Mouse (Mus musculus) hindbrain, postnatal 0 days (tissue): ENCODE measurements around the gene H2-DMb2. TPM values are rescaled to one million over a fixed set of nuclear protein-coding genes. Genes with fewer than 3 reads are reported as not detected.

Experiments
- ATAC-seq: fragments of 200-750 bp; cut with Nextera tagmentation; 2 replicates; pipeline ENCODE4 v1.8.0; 2017; ENCODE audit warnings: mild to moderate bottlenecking, moderate TSS enrichment, moderate library complexity
- DNase-seq: peaks from one replicate; pipeline ENCODE4 v3.0.0-alpha.2; 2015; ENCODE audit warnings: low spot score
- H3K27ac ChIP-seq: fragments of 300-500 bp; sonication (generic); 2 replicates; pipeline ENCODE4 v1.5.1; 2014; ENCODE audit warnings: mild to moderate bottlenecking
- H3K27me3 ChIP-seq: fragments of 300-500 bp; sonication (generic); 2 replicates; pipeline ENCODE4 v1.6.1; 2014; ENCODE audit warnings: low read length, mixed read lengths; ENCODE audit not compliant: insufficient read depth
- H3K36me3 ChIP-seq: fragments of 300-500 bp; sonication (generic); 2 replicates; pipeline ENCODE4 v1.6.1; 2014; ENCODE audit warnings: low read length, mixed read lengths; ENCODE audit not compliant: insufficient read depth
- H3K4me1 ChIP-seq: fragments of 300-500 bp; sonication (generic); 2 replicates; pipeline ENCODE4 v1.6.1; 2014; ENCODE audit warnings: antibody characterized with exemption, low read length, mixed read lengths; ENCODE audit not compliant: insufficient read depth
- H3K4me2 ChIP-seq: fragments of 300-500 bp; sonication (generic); 2 replicates; pipeline ENCODE4 v1.6.1; 2014; ENCODE audit warnings: low read depth, mild to moderate bottlenecking, low read length, moderate library complexity, mixed read lengths
- H3K4me3 ChIP-seq: fragments of 300-500 bp; sonication (generic); 2 replicates; pipeline ENCODE4 v1.5.1; 2014; ENCODE audit warnings: low read length
- H3K9ac ChIP-seq: fragments of 300-500 bp; sonication (generic); replicated peaks from 2 replicates; pipeline ENCODE4 v1.6.1; 2014; ENCODE audit warnings: mild to moderate bottlenecking, low read length, moderate library complexity, mixed read lengths
- H3K9me3 ChIP-seq: fragments of 300-500 bp; sonication (generic); 2 replicates; pipeline ENCODE4 v1.6.1; 2016; ENCODE audit warnings: low read length, mixed read lengths
- CTCF ChIP-seq: IDR thresholded peaks from 2 replicates; pipeline ENCODE4 v1.5.1; 2016; ENCODE audit warnings: antibody characterized with exemption, control low read depth, low read depth
- WGBS: fragments of 180-500 bp; shearing (Covaris S2); extraction: QIAGEN DNeasy Blood & Tissue Kit; methylation state at CpG from one replicate; pipeline ENCODE4 v1.1.7; 2014; 5-methylcytosine and 5-hydroxymethylcytosine counted together
- polyA plus RNA-seq: library from polyadenylated mRNA; unstranded; fragments of >200 nt; fragmentation: Nextera tagmentation; extraction: Ambion mirVana; gene quantifications from 2 replicates; pipeline ENCODE4 v1.2.1, GENCODE M21; 2015
- total RNA-seq: library from RNA; depleted of rRNA; stranded (reverse); fragments of >200 nt; gene quantifications from 2 replicates; pipeline ENCODE4 v1.2.3, GENCODE M21; 2014

Gene H2-DMb2
- total and polyA plus RNA-seq, 2 experiments from 2014 or later, result 0.16 to 0.58 TPM

DNA sequence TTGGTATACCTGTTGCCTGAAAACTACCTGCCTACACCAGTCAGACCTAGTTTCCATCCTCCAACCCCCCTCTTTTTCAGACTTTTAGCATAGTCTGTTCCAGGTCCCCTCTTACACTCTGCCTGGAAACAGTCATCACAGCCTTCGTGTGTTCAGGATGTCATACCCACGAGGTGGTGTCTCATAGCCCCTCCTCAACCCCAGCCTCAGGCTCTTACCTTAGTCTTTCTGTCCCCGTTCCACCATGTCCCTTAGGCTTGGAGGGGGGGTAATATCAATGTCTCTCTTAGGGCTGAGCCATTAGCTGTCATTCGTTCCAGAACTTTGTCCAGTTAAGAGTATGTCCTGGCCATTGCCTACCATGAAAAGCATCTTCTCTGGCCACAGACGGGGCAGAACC is 41.9 kb upstream of the H2-DMb2 start:
- Histone ChIP-seq H3K27me3 (no peaks in the 10 kb centered on the region), H3K36me3 (no peaks in the 10 kb centered on the region), H3K9ac (no peak overlapping the region), H3K4me1 (no peaks in the 10 kb centered on the region), H3K9me3 (no peaks in the 10 kb centered on the region), H3K4me3 (no peak overlapping the region), H3K4me2 (no peak overlapping the region), H3K27ac (no peak overlapping the region)
- TF ChIP-seq CTCF, result no peak
- DNase-seq (no peak), ATAC-seq (0 out of 2 replicates have a peak, but pooled peaks have one; percentile 10)
- 24% methylated on average over 5 of the region's 5 CpGs for WGBS

DNA sequence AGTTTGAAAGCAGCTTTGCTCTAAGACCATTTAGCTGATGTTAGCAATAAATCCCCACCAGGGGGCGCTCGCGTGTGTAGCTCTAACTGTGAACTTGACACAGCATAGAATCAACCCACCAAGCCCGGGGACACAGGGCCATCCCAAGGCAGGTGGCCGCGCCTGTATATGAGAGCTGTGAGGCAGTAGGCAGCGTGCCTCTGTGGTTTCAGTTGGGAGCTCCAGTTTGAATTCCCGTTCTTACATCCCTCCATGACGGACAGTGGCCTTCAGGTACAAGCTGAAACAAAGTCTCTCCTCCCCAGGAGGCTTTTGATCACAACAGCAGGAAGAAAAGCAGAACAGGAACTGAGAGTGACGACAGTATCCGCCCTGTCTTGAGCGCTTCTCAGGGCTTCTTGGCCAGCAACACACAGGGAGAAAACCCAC is 41.5 kb upstream of the H2-DMb2 start:
- H3K4me3 ChIP-seq, result no peak overlapping the region
- peak overlapping the region; percentile 45 for H3K4me2 ChIP-seq
- no peak overlapping the region for H3K9ac ChIP-seq
- H3K36me3 ChIP-seq, result no peaks in the 10 kb centered on the region
- no peaks in the 10 kb centered on the region for H3K9me3 ChIP-seq
- DNase-seq, result peak; percentile 96
- peak; percentile 83 for ATAC-seq
- H3K27me3 ChIP-seq, result no peaks in the 10 kb centered on the region
- H3K4me1 ChIP-seq, result no peaks in the 10 kb centered on the region
- no peak overlapping the region for H3K27ac ChIP-seq
- peak; percentile 94 for TF ChIP-seq CTCF
- WGBS, result 5% methylated on average over 12 of the region's 12 CpGs

DNA sequence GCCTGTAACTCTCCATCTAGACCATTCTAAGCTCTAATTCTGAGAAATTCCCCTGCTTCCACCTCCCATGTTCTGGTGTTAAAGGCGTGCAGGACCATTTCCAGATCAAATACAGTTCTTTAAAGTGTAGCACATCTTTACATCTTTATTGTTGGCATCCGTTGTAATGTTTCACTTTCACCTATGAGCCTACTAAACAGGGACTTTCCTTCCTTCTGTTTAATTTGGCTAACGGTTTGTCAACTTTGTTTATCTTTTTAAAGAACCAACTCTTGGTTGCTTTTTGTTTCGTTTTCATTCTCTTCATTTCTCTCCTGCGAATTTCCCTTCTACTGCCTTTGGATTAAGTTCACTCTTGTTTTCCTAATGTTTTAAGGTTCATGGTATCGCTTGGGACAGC is 40.3 kb upstream of the H2-DMb2 start:
- DNase-seq (no peak), ATAC-seq (no peak)
- Histone ChIP-seq H3K4me1 (no peaks in the 10 kb centered on the region), H3K4me3 (no peak overlapping the region), H3K9ac (no peak overlapping the region), H3K27me3 (no peaks in the 10 kb centered on the region), H3K4me2 (no peak overlapping the region), H3K36me3 (no peaks in the 10 kb centered on the region), H3K27ac (no peak overlapping the region), H3K9me3 (no peaks in the 10 kb centered on the region)
- 79% methylated on average over 6 of the region's 6 CpGs for WGBS
- TF ChIP-seq CTCF, result no peak

DNA sequence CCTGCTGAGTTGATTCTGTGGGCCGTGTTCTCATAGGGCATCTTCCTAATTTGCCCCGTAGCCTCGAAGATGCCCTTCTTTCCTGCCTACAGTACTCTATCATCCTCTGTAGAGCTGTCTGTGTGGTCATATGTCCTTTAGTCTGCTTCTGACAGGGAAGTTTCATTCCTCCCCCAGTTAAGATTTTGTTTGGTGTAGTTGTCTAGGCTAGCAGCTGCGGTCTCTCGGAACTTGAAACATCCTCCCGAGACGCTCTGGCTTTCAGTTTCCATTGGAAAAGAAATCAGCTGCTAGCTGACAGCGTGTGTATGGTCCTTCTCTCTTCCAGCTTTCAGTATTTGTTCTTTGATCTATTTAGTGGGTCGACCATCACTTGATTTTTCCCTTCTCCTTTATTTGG is 38.3 kb upstream of the H2-DMb2 start:
- Histone ChIP-seq H3K9ac (no peak overlapping the region), H3K36me3 (peaks cover under 1% of the 10 kb centered on the region; the same call in 1 of the 2 replicates), H3K4me1 (no peaks in the 10 kb centered on the region), H3K4me3 (no peak overlapping the region), H3K4me2 (no peak overlapping the region), H3K27ac (no peak overlapping the region), H3K9me3 (no peaks in the 10 kb centered on the region), H3K27me3 (no peaks in the 10 kb centered on the region)
- ATAC-seq (no peak), DNase-seq (no peak)
- WGBS, result 81% methylated on average over 9 of the region's 9 CpGs
- TF ChIP-seq CTCF, result no peak

DNA sequence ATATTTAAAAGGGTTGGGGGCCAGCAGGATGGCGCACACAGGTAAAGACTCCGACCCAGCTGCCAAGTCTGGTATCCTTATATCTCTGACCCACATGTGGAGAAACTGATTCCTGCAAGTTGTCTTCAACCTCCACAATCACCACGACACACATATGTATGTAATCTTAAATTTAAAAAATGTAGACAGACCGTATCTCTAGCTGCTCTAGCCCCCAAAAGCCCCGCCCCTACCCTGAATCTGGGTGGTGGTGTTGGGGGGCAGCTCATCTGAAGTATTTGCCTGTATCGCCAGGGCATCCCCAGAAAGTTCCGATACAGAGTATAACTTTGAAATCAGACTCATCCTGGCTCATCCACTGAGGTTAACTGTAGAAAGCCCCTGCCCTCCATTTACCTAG is 36.6 kb upstream of the H2-DMb2 start:
- Histone ChIP-seq H3K36me3 (peaks cover 15% of the 10 kb centered on the region), H3K9me3 (no peaks in the 10 kb centered on the region), H3K4me1 (no peaks in the 10 kb centered on the region), H3K27ac (no peak overlapping the region), H3K4me3 (no peak overlapping the region), H3K9ac (no peak overlapping the region), H3K27me3 (no peaks in the 10 kb centered on the region), H3K4me2 (no peak overlapping the region)
- no peak for TF ChIP-seq CTCF
- whole genome bisulfite sequencing, result 89% methylated on average over 7 of the region's 7 CpGs
- no peak for DNase-seq
- ATAC-seq, result no peak

DNA sequence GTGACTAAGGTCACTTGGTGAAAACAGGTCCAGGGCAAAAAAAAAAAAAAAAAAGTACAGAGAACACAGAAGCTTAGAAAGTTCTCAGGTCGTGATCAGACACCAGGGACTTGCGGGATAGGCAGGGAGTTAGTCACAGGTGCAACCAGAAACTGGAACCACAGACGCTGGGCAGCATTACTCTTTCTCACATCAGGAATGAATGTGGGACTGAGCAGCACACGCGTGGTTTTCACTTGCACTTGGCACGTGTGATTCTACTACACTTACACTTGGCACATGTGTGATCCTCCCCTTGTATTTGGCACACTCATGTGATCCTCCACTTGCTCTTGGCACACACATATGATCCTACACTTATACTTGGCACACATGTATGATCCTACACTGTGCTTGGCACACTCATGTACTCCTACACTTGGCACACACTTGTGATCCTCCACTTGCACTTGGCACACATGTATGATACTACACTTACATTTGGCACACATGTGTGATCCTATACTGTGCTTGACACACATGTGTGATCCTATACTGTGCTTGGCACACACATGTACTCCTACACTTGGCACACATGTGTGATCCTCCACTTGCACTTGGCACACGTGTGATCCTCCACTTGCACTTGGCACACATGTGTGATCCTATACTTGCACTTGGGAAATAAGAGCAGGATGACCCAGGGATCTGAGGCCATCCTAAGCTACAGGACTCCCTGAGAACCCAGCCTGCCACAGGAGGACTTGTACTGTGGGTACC is 35.8 kb upstream of the H2-DMb2 start:
- TF ChIP-seq CTCF, result no peak
- Histone ChIP-seq H3K9ac (no peak overlapping the region), H3K36me3 (peaks cover 21% of the 10 kb centered on the region), H3K27me3 (no peaks in the 10 kb centered on the region), H3K4me2 (no peak overlapping the region), H3K4me3 (no peak overlapping the region), H3K9me3 (no peaks in the 10 kb centered on the region), H3K4me1 (no peaks in the 10 kb centered on the region), H3K27ac (no peak overlapping the region)
- DNase-seq (no peak), ATAC-seq (0 out of 2 replicates have a peak, but pooled peaks have one; percentile 15)
- WGBS, result 87% methylated on average over 7 of the region's 7 CpGs

DNA sequence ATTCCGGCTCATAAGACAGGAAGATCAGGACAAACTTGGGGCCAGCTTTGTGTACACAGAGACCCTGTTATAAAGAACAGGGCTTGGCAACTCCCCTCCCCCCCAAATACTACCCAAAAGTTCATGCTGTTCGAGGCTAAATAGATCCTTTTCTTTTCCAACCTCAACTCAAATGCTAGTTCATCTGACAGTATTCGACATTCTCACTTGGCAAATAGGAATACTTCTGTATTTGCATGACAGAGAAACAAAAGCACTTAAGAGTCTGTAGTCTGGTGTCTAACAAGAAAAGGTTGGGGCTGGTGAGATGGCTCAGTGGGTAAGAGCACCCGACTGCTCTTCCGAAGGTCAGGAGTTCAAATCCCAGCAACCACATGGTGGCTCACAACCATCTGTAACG is 34.6 kb upstream of the H2-DMb2 start:
- H3K4me1 ChIP-seq, result no peaks in the 10 kb centered on the region
- DNase-seq, result no peak
- WGBS, result 73% methylated on average over 5 of the region's 6 CpGs
- no peaks in the 10 kb centered on the region for H3K27me3 ChIP-seq
- no peak for ATAC-seq
- no peak overlapping the region for H3K9ac ChIP-seq
- TF ChIP-seq CTCF, result no peak
- no peaks in the 10 kb centered on the region for H3K9me3 ChIP-seq
- peaks cover 33% of the 10 kb centered on the region for H3K36me3 ChIP-seq
- H3K27ac ChIP-seq, result no peak overlapping the region
- H3K4me3 ChIP-seq, result no peak overlapping the region
- no peak overlapping the region for H3K4me2 ChIP-seq
